7 mouse cellular contexts compared by ENCODE assay signal in genomic region chr11:18875001-18875902, GRCm38 (mm10).
A peak's percentile ranks its signal among the peaks of the same experiment; 100 is the strongest.
DNase-seq lines count a peak whose midpoint lies in the region; ATAC-seq and TF ChIP-seq lines count a peak whose summit lies in the region.

No protein-coding gene starts in this region.

- H3K4me2 ChIP-seq in hindbrain, embryonic 13.5 days = peak overlapping the region; percentile 76
- H3K4me2 ChIP-seq in midbrain, embryonic 12.5 days (replicated peaks) = peak overlapping the region; percentile 38

- H3K4me3 ChIP-seq in lung, adult 2 months (replicated peaks; ENCODE audit: extremely low read depth, low read depth, low read length) = peak overlapping the region; percentile 8
- peak overlapping the region; percentile 54 for H3K4me3 ChIP-seq in cerebellum, adult 2 months (replicated peaks; ENCODE audit: insufficient read depth, low read depth, low read length)
- H3K4me3 ChIP-seq in hindbrain, embryonic 13.5 days = peak overlapping the region; percentile 26
- peak overlapping the region; percentile 6 for H3K4me3 ChIP-seq in midbrain, embryonic 12.5 days

- WGBS in lung, adult 2 months = 15% methylated on average over 27 of the region's 27 CpGs
- WGBS in cerebellum, adult 2 months = 13% methylated on average over 27 of the region's 27 CpGs
- WGBS in hindbrain, embryonic 13.5 days = 1% methylated on average over 27 of the region's 27 CpGs
- WGBS in midbrain, embryonic 12.5 days = under 1% methylated on average over 27 of the region's 27 CpGs

- peak overlapping the region; percentile 91 for H3K27ac ChIP-seq in cerebellum, adult 2 months (ENCODE audit: insufficient read depth, low read length)
- H3K27ac ChIP-seq in hindbrain, embryonic 13.5 days = peak overlapping the region; percentile 97
- no peak overlapping the region for H3K27ac ChIP-seq in midbrain, embryonic 12.5 days (replicated peaks)

- TF ChIP-seq CTCF in lung, adult 2 months (IDR thresholded peaks at IDR 0.05; ENCODE audit: insufficient read depth, low read length) = no peak
- TF ChIP-seq CTCF in cerebellum, adult 2 months (IDR thresholded peaks at IDR 0.05; ENCODE audit: borderline replicate concordance, insufficient read depth, low read depth, low read length) = no peak

- H3K36me3 ChIP-seq in hindbrain, embryonic 13.5 days = no peaks in the 10 kb centered on the region
- no peaks in the 10 kb centered on the region for H3K36me3 ChIP-seq in midbrain, embryonic 12.5 days

- H3K9me3 ChIP-seq in hindbrain, embryonic 13.5 days = no peaks in the 10 kb centered on the region
- H3K9me3 ChIP-seq in midbrain, embryonic 12.5 days = no peaks in the 10 kb centered on the region

- H3K27me3 ChIP-seq in cerebellum, adult 2 months (ENCODE audit: control insufficient read depth, insufficient read depth, low read length) = no peaks in the 10 kb centered on the region
- H3K27me3 ChIP-seq in hindbrain, embryonic 13.5 days = no peaks in the 10 kb centered on the region
- H3K27me3 ChIP-seq in midbrain, embryonic 12.5 days = peaks cover 52% of the 10 kb centered on the region

- DNase-seq in lung, adult 2 months = no peak
- no peak for DNase-seq in lung, postnatal 10 days
- peak in 1 of 2 experiments; percentile 47 for DNase-seq in cerebellum, adult 2 months
- DNase-seq in layer of hippocampus, adult 8-10 months (ENCODE audit: low spot score in 2 of 2) = no peak
- no peak for DNase-seq in testis, postnatal 10 days (ENCODE audit: low spot score)

- H3K4me1 ChIP-seq in lung, adult 2 months (ENCODE audit: control insufficient read depth, insufficient read depth, low read length) = no peaks in the 10 kb centered on the region
- no peaks in the 10 kb centered on the region for H3K4me1 ChIP-seq in cerebellum, adult 2 months (ENCODE audit: control insufficient read depth, insufficient read depth, low read length)
- H3K4me1 ChIP-seq in hindbrain, embryonic 13.5 days (replicated peaks) = peaks cover 72% of the 10 kb centered on the region
- H3K4me1 ChIP-seq in midbrain, embryonic 12.5 days = peaks cover 57% of the 10 kb centered on the region

- peak overlapping the region; percentile 72 for H3K9ac ChIP-seq in hindbrain, embryonic 13.5 days
- H3K9ac ChIP-seq in midbrain, embryonic 12.5 days (replicated peaks) = 0 out of 2 replicates have a peak overlapping the region, but pooled peaks have one; percentile 1

- no peak for ATAC-seq in hindbrain, embryonic 13.5 days (ENCODE audit: low FRiP score)
- ATAC-seq in midbrain, embryonic 12.5 days (ENCODE audit: low FRiP score, low read depth) = no peak

- no peak for TF ChIP-seq POLR2A in lung, adult 2 months (IDR thresholded peaks at IDR 0.05; ENCODE audit: borderline replicate concordance, extremely low read depth, low read depth, low read length)
- TF ChIP-seq POLR2A in cerebellum, adult 2 months (IDR thresholded peaks at IDR 0.05; ENCODE audit: borderline replicate concordance, insufficient read depth, low read length) = no peak
